Mouse (Mus musculus) myocyte (in vitro differentiated cells): ENCODE data around the gene Socs7. TPM values are rescaled to one million over a fixed set of nuclear protein-coding genes. Genes with fewer than 3 reads are reported as not detected.
"Not testable (repeated sequence)": the region's sequence is repeated elsewhere in the genome, so short reads cannot be mapped to it uniquely, and the experiment has no call there.

ENCODE experiments used
- H3K27me3 ChIP-seq: one replicate; pipeline ENCODE4 v1.6.1; 2011; ENCODE audit not compliant: control insufficient read depth, insufficient read depth, insufficient read length
- H3K36me3 ChIP-seq: one replicate; pipeline ENCODE4 v1.6.1; 2011; ENCODE audit not compliant: control insufficient read depth, insufficient read depth
- H3K4me2 ChIP-seq: one replicate; pipeline ENCODE4 v1.6.1; 2011; ENCODE audit warnings: low read depth, control low read depth
- H3K4me3 ChIP-seq: one replicate; pipeline ENCODE4 v1.5.1; 2011; ENCODE audit warnings: mild to moderate bottlenecking, control low read depth, moderate library complexity
- H3K79me2 ChIP-seq: one replicate; pipeline ENCODE4 v1.6.1; 2011; ENCODE audit not compliant: control insufficient read depth, insufficient read depth
- H3ac ChIP-seq: one replicate; pipeline ENCODE4 v1.6.1; 2011; ENCODE audit not compliant: control insufficient read depth, insufficient read length
- CEBPB ChIP-seq: IDR thresholded peaks from 2 replicates; pipeline ENCODE4 v1.6.1; 2011; ENCODE audit warnings: mild to moderate bottlenecking, moderate library complexity; ENCODE audit not compliant: poor library complexity, insufficient read depth, severe bottlenecking
- E2F4 ChIP-seq: IDR thresholded peaks from one replicate; pipeline ENCODE4 v1.6.1; 2011; ENCODE audit warnings: mild to moderate bottlenecking, control low read depth, moderate library complexity; ENCODE audit not compliant: insufficient read depth
- MAX ChIP-seq: IDR thresholded peaks from one replicate; pipeline ENCODE4 v1.6.1; 2011; ENCODE audit warnings: low read depth, mild to moderate bottlenecking, control low read depth
- MYOD1 ChIP-seq, 3 experiments: IDR thresholded peaks; one replicate each; pipeline ENCODE4 v1.6.1; 2011; ENCODE audit warnings: control low read depth in 2 of 3, low read depth in 2 of 3, mild to moderate bottlenecking in 2 of 3, moderate library complexity in 1 of 3; ENCODE audit not compliant: insufficient read length in 2 of 3, control insufficient read depth in 1 of 3
- MYOG ChIP-seq, 3 experiments: IDR thresholded peaks; one replicate each; pipeline ENCODE4 v1.6.1; 2011; ENCODE audit warnings: control low read depth in 2 of 3, low read depth in 2 of 3, mild to moderate bottlenecking in 2 of 3; ENCODE audit not compliant: insufficient read length in 2 of 3, control insufficient read depth in 1 of 3, insufficient read depth in 1 of 3
- POLR2A ChIP-seq: IDR thresholded peaks from one replicate; pipeline ENCODE4 v1.6.1; 2011; ENCODE audit warnings: low read depth, mild to moderate bottlenecking, control low read depth, moderate library complexity; ENCODE audit not compliant: insufficient read length
- POLR2AphosphoS2 ChIP-seq: IDR thresholded peaks from one replicate; pipeline ENCODE4 v1.6.1; 2011; ENCODE audit warnings: low read depth, control low read depth; ENCODE audit not compliant: insufficient read length
- REST ChIP-seq: IDR thresholded peaks from one replicate; pipeline ENCODE4 v1.6.1; 2011; ENCODE audit warnings: mild to moderate bottlenecking, control low read depth, moderate library complexity; ENCODE audit not compliant: insufficient read depth, insufficient read length
- SRF ChIP-seq: IDR thresholded peaks from one replicate; pipeline ENCODE4 v1.6.1; 2011; ENCODE audit warnings: low read depth; ENCODE audit not compliant: control insufficient read depth, insufficient read length
- TCF12 ChIP-seq: IDR thresholded peaks from one replicate; pipeline ENCODE4 v1.6.1; 2011; ENCODE audit warnings: mild to moderate bottlenecking, control low read depth; ENCODE audit not compliant: poor library complexity, insufficient read depth, severe bottlenecking
- TCF3 ChIP-seq: IDR thresholded peaks from one replicate; pipeline ENCODE4 v1.6.1; 2011; ENCODE audit warnings: low read depth, control low read depth; ENCODE audit not compliant: insufficient read length
- USF1 ChIP-seq: IDR thresholded peaks from one replicate; pipeline ENCODE4 v1.6.1; 2011; ENCODE audit warnings: low read depth, mild to moderate bottlenecking, control low read depth, moderate library complexity
- polyA plus RNA-seq: library from polyadenylated mRNA; unstranded; fragments of >200 nt; fragmentation: generic; extraction: Trizol; gene quantifications from one replicate; pipeline ENCODE4 v1.2.1, GENCODE M21; 2012; ENCODE audit warnings: missing spikeins

Socs7 gene
- 19.8 TPM for polyA plus RNA-seq

DNA sequence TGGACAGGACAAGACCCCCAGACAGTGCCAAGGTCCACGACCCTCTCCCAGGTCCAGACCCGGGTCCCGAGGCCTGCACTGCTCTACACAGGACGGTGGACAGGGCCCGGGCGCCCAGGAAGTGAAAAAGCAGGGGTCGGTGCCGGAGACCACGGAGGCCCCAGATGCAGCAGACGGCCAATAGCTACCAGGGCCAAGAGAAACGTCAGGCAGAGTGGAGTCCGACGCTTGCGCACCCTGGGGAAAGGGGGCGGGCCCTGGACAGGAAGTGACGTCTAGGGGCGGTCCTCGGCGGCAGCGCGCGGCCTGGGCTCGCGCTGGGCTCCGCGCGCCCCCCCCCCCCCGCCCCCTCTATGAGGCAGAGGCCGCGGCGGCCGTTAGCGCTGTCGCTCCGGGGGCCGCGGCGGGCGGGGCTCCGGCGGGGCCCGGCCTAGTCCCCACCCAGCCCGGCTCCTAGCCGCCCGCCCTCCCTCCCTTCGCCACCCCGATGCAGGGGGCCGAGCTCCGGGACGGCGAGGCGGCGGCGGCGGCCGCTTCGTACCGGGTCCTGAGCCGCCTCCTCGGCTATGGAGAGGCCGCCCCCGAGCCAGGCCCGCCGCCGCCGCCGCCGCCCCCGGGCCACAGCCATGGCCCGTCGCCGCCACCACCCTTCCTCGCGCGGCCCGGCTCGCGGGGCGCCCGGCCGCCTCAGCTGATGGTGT lies at the start of gene Socs7:
Gene Socs7, plus strand, starts transcription at position 604 of the 701 bp plus-strand sequence.
- Histone ChIP-seq H3K79me2 (peaks cover 41% of the 10 kb centered on the region), H3K4me2 (peak within 1 kb of the TSS; percentile 99), H3K4me3 (peak within 1 kb of the TSS; percentile 77), H3K36me3 (no peaks in the 10 kb centered on the region), H3K27me3 (no peaks in the 10 kb centered on the region), H3ac (peak within 1 kb of the TSS; percentile 85)
- no peak for TF ChIP-seq USF1
- TF ChIP-seq POLR2A: peak; percentile 82
- TF ChIP-seq POLR2AphosphoS2: peak; percentile 90
- peak in 1 of 3 experiments; percentile 9 for TF ChIP-seq MYOD1 (IDR thresholded peaks at IDR 0.05; ENCODE audit: control insufficient read depth in 1 of 3, insufficient read length in 2 of 3, low read depth in 2 of 3)
- TF ChIP-seq TCF12: no peak
- peak in 1 of 3 experiments; percentile 10 for TF ChIP-seq MYOG (IDR thresholded peaks at IDR 0.05; ENCODE audit: control insufficient read depth in 1 of 3, insufficient read depth in 1 of 3, insufficient read length in 2 of 3, low read depth in 2 of 3)
- no peak for TF ChIP-seq E2F4
- TF ChIP-seq REST: no peak

GRCm38 (mm10) chr11:97312871-97313270 lies 49.5 kb upstream of the Socs7 start:
- not testable (repeated sequence) for H3K4me3 ChIP-seq, H3ac ChIP-seq, H3K36me3 ChIP-seq, H3K4me2 ChIP-seq, H3K27me3 ChIP-seq
- peaks cover 12% of the 10 kb centered on the region for H3K79me2 ChIP-seq

GRCm38 (mm10) chr11:97314110-97314509 lies 48.2 kb upstream of the Socs7 start:
- H3ac ChIP-seq: no peak overlapping the region

GRCm38 (mm10) chr11:97314751-97315503 lies 47.4 kb upstream of the Socs7 start:
- Histone ChIP-seq H3K36me3 (peaks cover 6% of the 10 kb centered on the region), H3K27me3 (no peaks in the 10 kb centered on the region), H3K4me3 (peak overlapping the region; percentile 36), H3K79me2 (peaks cover 12% of the 10 kb centered on the region), H3ac (no peak overlapping the region), H3K4me2 (peak overlapping the region; percentile 77)
- TF ChIP-seq E2F4 (no peak), USF1 (peak; percentile 11)

More at GRCm38 (mm10) chr11:97314110-97314509, 48.2 kb upstream of the Socs7 start:
- TF ChIP-seq TCF3: no peak
- no peak for TF ChIP-seq POLR2A
- no peak for TF ChIP-seq MYOG (IDR thresholded peaks at IDR 0.05; ENCODE audit: control insufficient read depth in 1 of 3, insufficient read depth in 1 of 3, insufficient read length in 2 of 3, low read depth in 2 of 3)
- no peak for TF ChIP-seq POLR2AphosphoS2
- no peak for TF ChIP-seq REST
- no peak for TF ChIP-seq E2F4
- TF ChIP-seq MAX: no peak
- no peak for TF ChIP-seq TCF12
- TF ChIP-seq SRF: no peak
- no peak for TF ChIP-seq MYOD1 (IDR thresholded peaks at IDR 0.05; ENCODE audit: control insufficient read depth in 1 of 3, insufficient read length in 2 of 3, low read depth in 2 of 3)
- TF ChIP-seq USF1: no peak
- no peak for TF ChIP-seq CEBPB
- Histone ChIP-seq H3K4me3 (no peak overlapping the region), H3K36me3 (peaks cover 6% of the 10 kb centered on the region), H3K79me2 (peaks cover 12% of the 10 kb centered on the region), H3K4me2 (no peak overlapping the region), H3K27me3 (no peaks in the 10 kb centered on the region)

GRCm38 (mm10) chr11:97315504-97316503 lies 46.5 kb upstream of the Socs7 start, which contains the start of gene Mrpl45:
Mrpl45 (plus strand) TSS chr11:97315716.
- Histone ChIP-seq H3K79me2 (peaks cover 12% of the 10 kb centered on the region), H3ac (no peak within 1 kb of the TSS), H3K4me3 (peak within 1 kb of the TSS; percentile 36), H3K4me2 (peak within 1 kb of the TSS; percentile 77), H3K27me3 (no peaks in the 10 kb centered on the region), H3K36me3 (peaks cover 6% of the 10 kb centered on the region)
- no peak for TF ChIP-seq SRF
- peak in 2 of 3 experiments; percentile 82 to 87 for TF ChIP-seq MYOD1 (IDR thresholded peaks at IDR 0.05; ENCODE audit: control insufficient read depth in 1 of 3, insufficient read length in 2 of 3, low read depth in 2 of 3)
- no peak for TF ChIP-seq TCF3
- TF ChIP-seq MYOG (IDR thresholded peaks at IDR 0.05; ENCODE audit: control insufficient read depth in 1 of 3, insufficient read depth in 1 of 3, insufficient read length in 2 of 3, low read depth in 2 of 3): peak in 2 of 3 experiments; percentile 6 to 61
- no peak for TF ChIP-seq CEBPB
- TF ChIP-seq USF1: peak; percentile 72
- peak; percentile 84 for TF ChIP-seq POLR2AphosphoS2
- TF ChIP-seq POLR2A: peak; percentile 84
